Mouse (Mus musculus): ENCODE measurements around the gene Abhd14b.

DNA sequence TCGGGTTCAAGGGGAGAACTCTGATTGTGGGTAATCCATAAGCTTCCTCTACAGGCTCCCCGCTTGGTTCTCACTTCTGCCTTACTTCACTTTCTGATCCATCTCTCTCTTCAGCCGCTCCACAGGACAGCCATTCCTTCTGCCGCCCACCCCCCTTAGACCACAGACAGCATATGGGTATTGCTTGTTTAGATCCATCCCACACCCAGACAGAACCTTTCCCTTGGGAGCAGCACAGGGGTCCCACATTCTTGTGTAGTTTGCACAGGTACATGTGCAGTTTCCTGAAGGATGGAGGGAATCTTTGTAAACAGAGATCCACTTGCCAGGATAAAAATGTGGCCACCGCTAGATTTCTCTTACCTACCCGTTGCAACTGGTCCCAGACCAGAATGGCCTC, 5.1 kb downstream of the Abhd14b start:
- TF ChIP-seq CHD2 (IDR thresholded peaks at IDR 0.05; ENCODE audit: low read depth, low read length) = no peak
- no peak for TF ChIP-seq HCFC1 (IDR thresholded peaks at IDR 0.05; ENCODE audit: borderline replicate concordance, insufficient read depth, low read length)
